Mouse (Mus musculus): ENCODE measurements at regions not wholly inside any gene's neighbourhood (a gene's known extent, or its start where the extent isn't known, plus 50 kb on each side); places are given as distances from the start of the nearest gene placed in this dataset.
A peak's percentile ranks its signal among the peaks of the same experiment; 100 is the strongest.

GRCm38 (mm10) chr8:26266384-26266783, 147.1 kb downstream of the Gm45692 start:
- TF ChIP-seq EP300 (optimal IDR thresholded peaks at IDR 0.05): no peak
- no peak for TF ChIP-seq CTCF (IDR thresholded peaks at IDR 0.05; ENCODE audit: low read depth)
- no peak overlapping the region for H3K27ac ChIP-seq (replicated peaks)
- no peak overlapping the region for H3K9ac ChIP-seq (ENCODE audit: low read length)
- H3K27me3 ChIP-seq (ENCODE audit: control insufficient read depth, insufficient read depth, low read length): no peaks in the 10 kb centered on the region
- H3K9me3 ChIP-seq (ENCODE audit: control insufficient read depth, low read length): no peaks in the 10 kb centered on the region
- H3K36me3 ChIP-seq (ENCODE audit: control insufficient read depth, insufficient read depth, low read length): no peaks in the 10 kb centered on the region
- H3K4me2 ChIP-seq (replicated peaks; ENCODE audit: low read depth): no peak overlapping the region
- H3K4me3 ChIP-seq (ENCODE audit: low read depth, low read length): no peak overlapping the region
- DNase-seq (ENCODE audit: low spot score) (no peak), ATAC-seq (ENCODE audit: low FRiP score, low TSS enrichment) (no peak)
- WGBS: 36% methylated on average over 4 of the region's 4 CpGs
- no peaks in the 10 kb centered on the region for H3K4me1 ChIP-seq (replicated peaks; ENCODE audit: control insufficient read depth, insufficient read depth)

DNA sequence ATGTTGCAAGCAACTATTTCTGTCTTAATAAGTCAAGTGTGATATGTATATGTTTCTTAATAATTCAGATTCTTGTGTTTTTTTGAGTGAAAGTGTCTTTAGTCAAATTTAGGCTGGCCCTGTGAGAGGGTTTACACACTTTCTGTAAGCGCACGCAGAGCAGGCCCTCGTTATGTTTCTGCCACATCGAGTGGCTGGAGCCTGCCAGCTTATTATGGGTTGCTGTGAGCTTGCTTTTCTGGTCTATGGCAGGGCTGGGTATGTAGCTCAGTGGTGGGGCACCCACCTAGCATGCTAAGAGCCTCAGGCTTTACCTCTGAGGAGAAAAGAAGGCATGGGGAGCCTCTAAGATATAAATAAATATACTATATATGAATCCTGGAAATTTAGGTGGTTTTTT, 148.2 kb downstream of the Gm45692 start:
- no peak overlapping the region for H3K9ac ChIP-seq (ENCODE audit: low read length)
- no peak for TF ChIP-seq CTCF (IDR thresholded peaks at IDR 0.05; ENCODE audit: low read depth)
- no peak for TF ChIP-seq EP300 (optimal IDR thresholded peaks at IDR 0.05)
- no peak overlapping the region for H3K4me3 ChIP-seq (ENCODE audit: low read depth, low read length)
- no peaks in the 10 kb centered on the region for H3K9me3 ChIP-seq (ENCODE audit: control insufficient read depth, low read length)
- no peak overlapping the region for H3K4me2 ChIP-seq (replicated peaks; ENCODE audit: low read depth)
- H3K36me3 ChIP-seq (ENCODE audit: control insufficient read depth, insufficient read depth, low read length): no peaks in the 10 kb centered on the region
- no peak for ATAC-seq (ENCODE audit: low FRiP score, low TSS enrichment)
- H3K27ac ChIP-seq (replicated peaks): no peak overlapping the region
- H3K4me1 ChIP-seq (replicated peaks; ENCODE audit: control insufficient read depth, insufficient read depth): no peaks in the 10 kb centered on the region
- H3K27me3 ChIP-seq (ENCODE audit: control insufficient read depth, insufficient read depth, low read length): no peaks in the 10 kb centered on the region
- WGBS: 71% methylated on average over 4 of the region's 4 CpGs
- DNase-seq (ENCODE audit: low spot score): no peak

DNA sequence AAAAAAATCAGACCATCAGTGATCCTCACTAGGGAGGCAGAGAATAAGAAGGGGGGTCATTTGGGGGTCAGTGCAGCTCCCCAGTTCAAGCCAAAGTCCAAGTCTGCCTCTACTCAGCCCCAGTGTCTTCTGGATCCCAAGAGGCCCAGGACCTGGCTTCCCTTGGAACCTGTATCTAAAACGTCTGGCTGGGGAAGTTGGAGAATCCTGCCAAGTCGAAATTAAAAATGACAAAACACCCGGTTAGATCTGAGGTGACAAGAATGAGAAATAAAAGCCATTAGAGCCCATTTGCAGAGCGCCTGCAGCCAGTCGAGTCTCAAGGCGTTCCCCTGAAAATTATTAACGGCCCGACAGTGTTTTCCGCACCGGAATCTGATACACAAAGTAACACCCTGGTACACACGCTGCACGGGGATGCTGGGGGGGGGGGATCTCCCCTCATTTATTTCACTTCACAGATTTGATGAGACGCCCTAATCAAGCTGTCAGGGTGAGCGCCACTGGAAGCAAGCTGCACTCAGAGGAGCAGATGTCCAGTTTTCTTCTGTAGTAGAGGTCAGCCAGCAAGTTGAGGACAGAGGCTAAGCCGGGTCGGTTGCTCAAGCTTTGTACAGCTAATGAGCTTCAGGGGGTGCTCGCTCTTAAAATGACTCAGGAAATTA, 149.5 kb downstream of the Gm45692 start:
- no peaks in the 10 kb centered on the region for H3K9me3 ChIP-seq (ENCODE audit: control insufficient read depth, low read length)
- WGBS: 38% methylated on average over 17 of the region's 17 CpGs
- H3K36me3 ChIP-seq (ENCODE audit: control insufficient read depth, insufficient read depth, low read length): no peaks in the 10 kb centered on the region
- H3K4me1 ChIP-seq (replicated peaks; ENCODE audit: control insufficient read depth, insufficient read depth): no peaks in the 10 kb centered on the region
- H3K27me3 ChIP-seq (ENCODE audit: control insufficient read depth, insufficient read depth, low read length): no peaks in the 10 kb centered on the region
- no peak overlapping the region for H3K4me2 ChIP-seq (replicated peaks; ENCODE audit: low read depth)
- TF ChIP-seq CTCF (IDR thresholded peaks at IDR 0.05; ENCODE audit: low read depth) (no peak), EP300 (optimal IDR thresholded peaks at IDR 0.05) (no peak)
- H3K9ac ChIP-seq (ENCODE audit: low read length): no peak overlapping the region
- ATAC-seq (ENCODE audit: low FRiP score, low TSS enrichment): no peak; the same call in 1 of the 2 replicates
- DNase-seq (ENCODE audit: low spot score): no peak
- H3K4me3 ChIP-seq (ENCODE audit: low read depth, low read length): no peak overlapping the region
- no peak overlapping the region for H3K27ac ChIP-seq (replicated peaks)

DNA sequence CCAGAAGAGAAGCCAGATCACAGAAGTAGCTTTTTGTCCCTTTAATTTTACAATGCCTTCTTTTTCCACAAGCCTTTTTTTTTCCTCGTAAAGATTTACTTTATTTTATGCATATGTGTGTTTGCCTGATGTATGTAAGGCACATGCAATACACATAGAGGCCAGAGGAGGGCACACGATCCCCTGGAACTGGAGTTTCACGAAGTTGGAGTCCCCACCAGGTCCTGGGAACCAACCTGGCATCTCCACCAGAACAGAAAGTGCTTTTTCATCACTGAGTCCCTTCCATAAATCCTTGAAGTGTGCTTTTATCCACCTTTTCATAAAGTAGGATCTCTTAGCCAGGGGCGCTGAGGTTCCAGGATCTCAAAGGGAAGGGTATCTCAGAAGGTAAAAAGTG, 152.8 kb downstream of the Gm45692 start:
- 44% methylated on average over 4 of the region's 4 CpGs for WGBS
- ATAC-seq (ENCODE audit: low FRiP score, low TSS enrichment) (no peak), DNase-seq (ENCODE audit: low spot score) (peak; percentile 25)
- Histone ChIP-seq H3K4me3 (ENCODE audit: low read depth, low read length) (no peak overlapping the region), H3K27me3 (ENCODE audit: control insufficient read depth, insufficient read depth, low read length) (no peaks in the 10 kb centered on the region), H3K9ac (ENCODE audit: low read length) (no peak overlapping the region), H3K9me3 (ENCODE audit: control insufficient read depth, low read length) (no peaks in the 10 kb centered on the region), H3K4me2 (replicated peaks; ENCODE audit: low read depth) (no peak overlapping the region), H3K27ac (replicated peaks) (no peak overlapping the region), H3K4me1 (replicated peaks; ENCODE audit: control insufficient read depth, insufficient read depth) (no peaks in the 10 kb centered on the region), H3K36me3 (ENCODE audit: control insufficient read depth, insufficient read depth, low read length) (no peaks in the 10 kb centered on the region)
- TF ChIP-seq CTCF (IDR thresholded peaks at IDR 0.05; ENCODE audit: low read depth): peak; percentile 65
- no peak for TF ChIP-seq EP300 (optimal IDR thresholded peaks at IDR 0.05)

- no peaks in the 10 kb centered on the region for H3K36me3 ChIP-seq (ENCODE audit: control insufficient read depth, insufficient read depth, low read length)
- H3K9me3 ChIP-seq (ENCODE audit: control insufficient read depth, low read length): no peaks in the 10 kb centered on the region
- H3K4me3 ChIP-seq (ENCODE audit: low read depth, low read length): no peak overlapping the region
- no peak overlapping the region; the same call in 1 of the 2 replicates for H3K4me2 ChIP-seq (replicated peaks; ENCODE audit: low read depth)
- H3K9ac ChIP-seq (ENCODE audit: low read length): no peak overlapping the region
- no peaks in the 10 kb centered on the region for H3K27me3 ChIP-seq (ENCODE audit: control insufficient read depth, insufficient read depth, low read length)
- TF ChIP-seq CTCF (IDR thresholded peaks at IDR 0.05; ENCODE audit: low read depth) (no peak), EP300 (optimal IDR thresholded peaks at IDR 0.05) (no peak)
- no peak for ATAC-seq (ENCODE audit: low FRiP score, low TSS enrichment)
- H3K4me1 ChIP-seq (replicated peaks; ENCODE audit: control insufficient read depth, insufficient read depth): no peaks in the 10 kb centered on the region
- H3K27ac ChIP-seq (replicated peaks): no peak overlapping the region
- 43% methylated on average over 21 of the region's 21 CpGs for whole genome bisulfite sequencing
- DNase-seq (ENCODE audit: low spot score): no peak
Measured at GRCm38 (mm10) chr8:26272675-26273414, 153.5 kb downstream of the Gm45692 start.

DNA sequence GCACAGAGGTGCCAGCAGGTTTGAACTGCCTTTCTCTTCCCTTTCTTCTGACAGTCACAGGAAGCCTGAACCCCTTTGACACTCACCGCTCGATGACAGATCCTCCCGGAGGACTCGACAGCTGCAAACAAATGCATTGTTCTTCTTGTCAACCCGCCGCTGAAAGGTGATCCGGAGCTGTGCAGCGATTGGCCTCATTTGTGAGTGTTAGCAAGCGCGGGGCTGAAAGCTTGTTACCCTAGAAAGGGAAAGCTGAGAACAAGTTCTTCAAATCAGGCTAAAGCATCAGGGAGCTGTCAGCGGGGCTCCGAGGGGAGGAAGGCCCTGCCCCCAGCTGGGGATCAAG, 154.1 kb downstream of the Gm45692 start:
- 10% methylated on average over 12 of the region's 12 CpGs for WGBS
- H3K9ac ChIP-seq (ENCODE audit: low read length): no peak overlapping the region
- H3K4me3 ChIP-seq (ENCODE audit: low read depth, low read length): 0 out of 2 replicates have a peak overlapping the region, but pooled peaks have one; percentile 6
- DNase-seq (ENCODE audit: low spot score) (no peak), ATAC-seq (ENCODE audit: low FRiP score, low TSS enrichment) (no peak)
- no peak overlapping the region for H3K27ac ChIP-seq (replicated peaks)
- no peak overlapping the region; the same call in 1 of the 2 replicates for H3K4me2 ChIP-seq (replicated peaks; ENCODE audit: low read depth)
- no peaks in the 10 kb centered on the region for H3K4me1 ChIP-seq (replicated peaks; ENCODE audit: control insufficient read depth, insufficient read depth)
- TF ChIP-seq EP300 (optimal IDR thresholded peaks at IDR 0.05) (no peak), CTCF (IDR thresholded peaks at IDR 0.05; ENCODE audit: low read depth) (no peak)
- H3K36me3 ChIP-seq (ENCODE audit: control insufficient read depth, insufficient read depth, low read length): no peaks in the 10 kb centered on the region
- no peaks in the 10 kb centered on the region for H3K9me3 ChIP-seq (ENCODE audit: control insufficient read depth, low read length)
- H3K27me3 ChIP-seq (ENCODE audit: control insufficient read depth, insufficient read depth, low read length): no peaks in the 10 kb centered on the region
